Mouse (Mus musculus): Measurements from ENCODE around the gene H1foo. TPM values are rescaled to one million over a fixed set of nuclear protein-coding genes. Genes with fewer than 3 reads are reported as not detected.

H1foo gene
- polyA plus RNA-seq, 1 experiment from 2014 or later: not detected

DNA sequence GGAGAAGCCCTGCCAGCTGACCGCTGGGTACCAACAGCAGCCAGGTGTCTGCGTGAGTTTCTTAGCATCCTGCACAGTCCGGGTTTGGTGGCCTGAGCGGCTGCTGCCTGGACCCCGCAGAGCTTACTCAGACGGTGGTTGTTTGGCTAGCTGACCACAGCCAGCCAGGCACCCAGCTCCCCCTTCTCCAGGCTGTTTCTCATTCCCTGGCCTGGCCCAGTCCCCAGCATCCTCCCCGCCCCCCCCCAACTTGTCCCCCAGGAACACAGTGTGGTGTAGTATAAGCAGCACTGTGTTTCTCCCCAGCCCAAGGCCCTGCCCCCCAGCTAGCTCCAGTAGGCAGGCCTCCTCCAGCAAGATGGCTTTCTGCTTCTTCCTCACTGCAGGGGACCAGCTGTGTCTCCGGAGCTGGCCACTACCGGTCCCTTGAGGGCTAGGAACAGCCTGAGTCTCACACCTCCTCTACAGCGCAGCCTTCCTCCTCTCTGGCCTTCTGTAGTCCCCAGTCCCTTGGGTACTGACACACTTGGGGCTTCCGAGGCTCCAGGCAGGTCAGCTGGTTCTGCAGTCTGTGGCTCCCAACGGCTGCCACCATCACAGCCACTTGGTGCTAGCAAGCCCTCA, 41.8 kb downstream of the H1foo start:
- Histone ChIP-seq H3K36me3 (ENCODE audit: control insufficient read depth, insufficient read depth, low read length) (peaks cover 2% of the 10 kb centered on the region; the same call in 1 of the 2 replicates), H3K27ac (ENCODE audit: low read length) (peak overlapping the region; percentile 95), H3K9me3 (ENCODE audit: control insufficient read depth, low read length) (no peaks in the 10 kb centered on the region), H3K4me2 (ENCODE audit: low read depth, low read length) (peak overlapping the region; percentile 29), H3K4me3 (ENCODE audit: low read length) (no peak overlapping the region), H3K4me1 (replicated peaks; ENCODE audit: control insufficient read depth, insufficient read depth, low read length) (peaks cover 79% of the 10 kb centered on the region), H3K27me3 (ENCODE audit: control insufficient read depth, insufficient read depth, low read depth, low read length) (no peaks in the 10 kb centered on the region; the same call in 1 of the 2 replicates), H3K9ac (ENCODE audit: low read length) (peak overlapping the region; percentile 46)
- 36% methylated on average over 12 of the region's 12 CpGs for WGBS
- no peak for ATAC-seq (ENCODE audit: low read depth)

GRCm38 (mm10) chr6:115987096-115987747, 42.5 kb downstream of the H1foo start:
- H3K4me3 ChIP-seq (ENCODE audit: low read length): no peak overlapping the region
- H3K4me2 ChIP-seq (ENCODE audit: low read depth, low read length): peak overlapping the region; percentile 29
- no peaks in the 10 kb centered on the region for H3K9me3 ChIP-seq (ENCODE audit: control insufficient read depth, low read length)
- ATAC-seq (ENCODE audit: low read depth): no peak
- peaks cover 79% of the 10 kb centered on the region for H3K4me1 ChIP-seq (replicated peaks; ENCODE audit: control insufficient read depth, insufficient read depth, low read length)
- H3K9ac ChIP-seq (ENCODE audit: low read length): no peak overlapping the region; the same call in 1 of the 2 replicates
- peaks cover 2% of the 10 kb centered on the region; the same call in 1 of the 2 replicates for H3K36me3 ChIP-seq (ENCODE audit: control insufficient read depth, insufficient read depth, low read length)
- 37% methylated on average over 9 of the region's 9 CpGs for WGBS
- H3K27ac ChIP-seq (ENCODE audit: low read length): peak overlapping the region; percentile 95
- H3K27me3 ChIP-seq (ENCODE audit: control insufficient read depth, insufficient read depth, low read depth, low read length): no peaks in the 10 kb centered on the region; the same call in 1 of the 2 replicates

GRCm38 (mm10) chr6:115989032-115989431, 44.3 kb downstream of the H1foo start:
- H3K36me3 ChIP-seq (ENCODE audit: control insufficient read depth, insufficient read depth, low read length): peaks cover 2% of the 10 kb centered on the region; the same call in 1 of the 2 replicates
- H3K4me2 ChIP-seq (ENCODE audit: low read depth, low read length): peak overlapping the region; percentile 81
- peaks cover 9% of the 10 kb centered on the region; the same call in 1 of the 2 replicates for H3K27me3 ChIP-seq (ENCODE audit: control insufficient read depth, insufficient read depth, low read depth, low read length)
- H3K4me1 ChIP-seq (replicated peaks; ENCODE audit: control insufficient read depth, insufficient read depth, low read length): peaks cover 79% of the 10 kb centered on the region
- H3K4me3 ChIP-seq (ENCODE audit: low read length): peak overlapping the region; percentile 80
- 62% methylated on average over 5 of the region's 5 CpGs for WGBS
- no peaks in the 10 kb centered on the region for H3K9me3 ChIP-seq (ENCODE audit: control insufficient read depth, low read length)
- no peak for ATAC-seq (ENCODE audit: low read depth)
- no peak overlapping the region for H3K27ac ChIP-seq (ENCODE audit: low read length)
- H3K9ac ChIP-seq (ENCODE audit: low read length): peak overlapping the region; percentile 49; the same call in 1 of the 2 replicates

DNA sequence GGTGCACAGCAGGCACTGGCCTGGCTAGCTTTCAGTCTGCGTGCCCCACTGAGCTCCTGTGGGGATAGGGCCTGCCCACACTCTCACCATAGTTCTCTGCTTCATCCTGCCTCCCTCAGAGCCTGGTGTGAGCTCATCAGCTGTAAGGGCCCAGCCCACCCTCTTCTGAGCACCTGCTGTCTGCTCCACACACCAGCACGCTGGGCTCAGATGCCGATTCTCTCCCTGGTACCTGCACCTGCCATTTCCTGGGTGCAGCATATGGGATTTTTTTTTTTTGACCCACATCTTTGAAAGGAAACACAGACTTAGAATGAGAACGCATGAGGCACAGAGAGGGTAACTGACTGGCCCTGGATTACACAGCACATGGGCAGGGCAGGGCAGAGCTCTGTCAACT, 44.9 kb downstream of the H1foo start:
- Histone ChIP-seq H3K36me3 (ENCODE audit: control insufficient read depth, insufficient read depth, low read length) (peaks cover 2% of the 10 kb centered on the region; the same call in 1 of the 2 replicates), H3K27me3 (ENCODE audit: control insufficient read depth, insufficient read depth, low read depth, low read length) (peaks cover 9% of the 10 kb centered on the region; the same call in 1 of the 2 replicates), H3K9ac (ENCODE audit: low read length) (peak overlapping the region; percentile 49; the same call in 1 of the 2 replicates), H3K27ac (ENCODE audit: low read length) (no peak overlapping the region), H3K4me1 (replicated peaks; ENCODE audit: control insufficient read depth, insufficient read depth, low read length) (peaks cover 76% of the 10 kb centered on the region), H3K4me2 (ENCODE audit: low read depth, low read length) (peak overlapping the region; percentile 81), H3K4me3 (ENCODE audit: low read length) (peak overlapping the region; percentile 80), H3K9me3 (ENCODE audit: control insufficient read depth, low read length) (no peaks in the 10 kb centered on the region)
- 69% methylated on average over 4 of the region's 4 CpGs for WGBS
- no peak for ATAC-seq (ENCODE audit: low read depth)

DNA sequence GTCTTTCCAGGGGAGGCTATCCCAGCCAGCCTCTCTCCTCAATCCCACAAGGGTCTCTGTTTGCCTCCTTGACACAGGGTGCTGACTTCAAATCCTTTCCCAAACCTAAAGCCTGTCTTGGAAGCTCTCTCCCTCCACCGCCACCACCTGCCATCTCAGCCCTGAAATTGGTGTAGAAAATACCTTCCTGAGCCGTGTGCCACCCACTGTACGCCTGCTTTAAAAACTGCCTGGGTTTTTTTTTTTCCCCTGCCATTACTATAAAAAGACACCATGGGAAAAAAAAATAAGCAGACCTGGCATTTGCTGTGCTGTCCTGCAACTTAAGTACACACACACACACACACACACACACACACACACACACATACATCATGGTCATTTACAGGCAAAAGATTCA, 45.3 kb downstream of the H1foo start:
- WGBS: 74% methylated on average over 3 of the region's 3 CpGs
- Histone ChIP-seq H3K9ac (ENCODE audit: low read length) (peak overlapping the region; percentile 84), H3K27ac (ENCODE audit: low read length) (no peak overlapping the region), H3K4me2 (ENCODE audit: low read depth, low read length) (peak overlapping the region; percentile 81), H3K36me3 (ENCODE audit: control insufficient read depth, insufficient read depth, low read length) (peaks cover 2% of the 10 kb centered on the region; the same call in 1 of the 2 replicates), H3K27me3 (ENCODE audit: control insufficient read depth, insufficient read depth, low read depth, low read length) (peaks cover 9% of the 10 kb centered on the region; the same call in 1 of the 2 replicates), H3K4me1 (replicated peaks; ENCODE audit: control insufficient read depth, insufficient read depth, low read length) (peaks cover 71% of the 10 kb centered on the region), H3K9me3 (ENCODE audit: control insufficient read depth, low read length) (no peaks in the 10 kb centered on the region), H3K4me3 (ENCODE audit: low read length) (peak overlapping the region; percentile 80)
- ATAC-seq (ENCODE audit: low read depth): no peak

DNA sequence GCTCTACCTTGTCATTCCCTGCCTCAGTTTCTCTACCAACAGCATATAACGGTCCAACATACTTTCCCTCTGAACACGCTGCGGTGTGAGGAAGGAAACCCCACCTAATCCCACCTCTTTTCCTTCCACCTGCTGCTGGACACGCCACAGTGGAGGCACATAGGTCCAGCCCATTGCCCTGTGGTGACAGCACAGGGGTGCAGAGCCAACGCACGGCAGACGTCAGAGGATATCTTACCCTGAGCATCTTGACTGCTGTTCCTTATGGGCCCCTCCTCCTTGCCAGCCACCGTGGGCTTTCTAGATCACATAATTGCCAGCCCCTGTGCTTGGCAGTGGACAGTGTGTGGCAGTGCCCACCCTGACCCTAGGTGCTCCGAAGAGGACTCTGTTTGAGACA, 45.7 kb downstream of the H1foo start:
- no peak for ATAC-seq (ENCODE audit: low read depth)
- peaks cover 9% of the 10 kb centered on the region; the same call in 1 of the 2 replicates for H3K27me3 ChIP-seq (ENCODE audit: control insufficient read depth, insufficient read depth, low read depth, low read length)
- peak overlapping the region; percentile 80 for H3K4me3 ChIP-seq (ENCODE audit: low read length)
- no peaks in the 10 kb centered on the region for H3K9me3 ChIP-seq (ENCODE audit: control insufficient read depth, low read length)
- 68% methylated on average over 9 of the region's 9 CpGs for WGBS
- H3K27ac ChIP-seq (ENCODE audit: low read length): no peak overlapping the region
- peak overlapping the region; percentile 81 for H3K4me2 ChIP-seq (ENCODE audit: low read depth, low read length)
- peak overlapping the region; percentile 84 for H3K9ac ChIP-seq (ENCODE audit: low read length)
- peaks cover 68% of the 10 kb centered on the region for H3K4me1 ChIP-seq (replicated peaks; ENCODE audit: control insufficient read depth, insufficient read depth, low read length)
- peaks cover 2% of the 10 kb centered on the region; the same call in 1 of the 2 replicates for H3K36me3 ChIP-seq (ENCODE audit: control insufficient read depth, insufficient read depth, low read length)

- H3K27me3 ChIP-seq (ENCODE audit: control insufficient read depth, insufficient read depth, low read depth, low read length): peaks cover 9% of the 10 kb centered on the region; the same call in 1 of the 2 replicates
- H3K4me2 ChIP-seq (ENCODE audit: low read depth, low read length): peak overlapping the region; percentile 81
- peak overlapping the region; percentile 85 for H3K27ac ChIP-seq (ENCODE audit: low read length)
- WGBS: 25% methylated on average over 13 of the region's 13 CpGs
- peaks cover 2% of the 10 kb centered on the region; the same call in 1 of the 2 replicates for H3K36me3 ChIP-seq (ENCODE audit: control insufficient read depth, insufficient read depth, low read length)
- H3K9me3 ChIP-seq (ENCODE audit: control insufficient read depth, low read length): no peaks in the 10 kb centered on the region
- peak overlapping the region; percentile 80 for H3K4me3 ChIP-seq (ENCODE audit: low read length)
- ATAC-seq (ENCODE audit: low read depth): peak; percentile 6; the same call in 1 of the 2 replicates
- peak overlapping the region; percentile 84 for H3K9ac ChIP-seq (ENCODE audit: low read length)
- H3K4me1 ChIP-seq (replicated peaks; ENCODE audit: control insufficient read depth, insufficient read depth, low read length): peaks cover 68% of the 10 kb centered on the region
These were observed 46.6 kb downstream of the H1foo start for GRCm38 (mm10) chr6:115991108-115991880.

- H3K36me3 ChIP-seq (ENCODE audit: control insufficient read depth, insufficient read depth, low read length): peaks cover 2% of the 10 kb centered on the region; the same call in 1 of the 2 replicates
- H3K4me2 ChIP-seq (ENCODE audit: low read depth, low read length): peak overlapping the region; percentile 81
- H3K9me3 ChIP-seq (ENCODE audit: control insufficient read depth, low read length): no peaks in the 10 kb centered on the region
- H3K4me3 ChIP-seq (ENCODE audit: low read length): peak overlapping the region; percentile 80
- H3K27me3 ChIP-seq (ENCODE audit: control insufficient read depth, insufficient read depth, low read depth, low read length): peaks cover 9% of the 10 kb centered on the region; the same call in 1 of the 2 replicates
- peak overlapping the region; percentile 84 for H3K9ac ChIP-seq (ENCODE audit: low read length)
- H3K4me1 ChIP-seq (replicated peaks; ENCODE audit: control insufficient read depth, insufficient read depth, low read length): peaks cover 66% of the 10 kb centered on the region
- no peak for ATAC-seq (ENCODE audit: low read depth)
- H3K27ac ChIP-seq (ENCODE audit: low read length): peak overlapping the region; percentile 85
- WGBS: 25% methylated on average over 10 of the region's 10 CpGs
These were observed 47.3 kb downstream of the H1foo start for GRCm38 (mm10) chr6:115991881-115992620.

Data from lung, embryonic 16.5 days (tissue).